Mouse (Mus musculus): ENCODE data around the gene Prr29. TPM values are rescaled to one million over a fixed set of nuclear protein-coding genes. Genes with fewer than 3 reads are reported as not detected.

Gene Prr29
- total and polyA plus RNA-seq, 3 experiments, result 0.61 TPM; not detected in 2

- Histone ChIP-seq H3K4me3 (ENCODE audit: control insufficient read depth in 1 of 2, insufficient read depth in 1 of 2, low read depth in 2 of 2, low read length in 2 of 2) (no peak overlapping the region), H3K4me1 (ENCODE audit: control insufficient read depth in 1 of 2, insufficient read depth in 2 of 2, low read length in 2 of 2) (peaks cover 0 to 24% of the 10 kb centered on the region in 2 experiments; a peak in 2 of 4 replicates), H3K27ac (ENCODE audit: control insufficient read depth, low read depth, low read length) (no peak overlapping the region), H3K36me3 (ENCODE audit: control insufficient read depth in 1 of 2, insufficient read depth in 2 of 2, low read length in 2 of 2) (peaks cover 0 to 12% of the 10 kb centered on the region in 2 experiments; a peak in 2 of 4 replicates), H3K79me2 (ENCODE audit: control insufficient read depth, insufficient read depth, low read length, poor library complexity) (no peaks in the 10 kb centered on the region), H3K9ac (ENCODE audit: control insufficient read depth, low read depth, low read length, poor library complexity, severe bottlenecking) (no peak overlapping the region), H3K9me3 (replicated peaks; ENCODE audit: insufficient read depth, low read length) (no peaks in the 10 kb centered on the region), H3K27me3 (ENCODE audit: control insufficient read depth in 1 of 2, insufficient read depth in 2 of 2, low read length in 2 of 2) (peaks cover 0 to 2% of the 10 kb centered on the region in 2 experiments; a peak in 2 of 4 replicates)
- peak; percentile 80 for DNase-seq (ENCODE audit: low read depth, low spot score)
- no peak for TF ChIP-seq POLR2AphosphoS5 (IDR thresholded peaks at IDR 0.05; ENCODE audit: borderline replicate concordance, low read depth, low read length)
- peak; percentile 78 for TF ChIP-seq MAX (IDR thresholded peaks at IDR 0.05; ENCODE audit: low read length)
- TF ChIP-seq ELF1 (IDR thresholded peaks at IDR 0.05; ENCODE audit: low read depth, low read length), result no peak
- TF ChIP-seq ZC3H11A (IDR thresholded peaks at IDR 0.05; ENCODE audit: low read depth, low read length), result peak; percentile 76
- no peak for TF ChIP-seq MAFK (IDR thresholded peaks at IDR 0.05; ENCODE audit: borderline replicate concordance, low read depth, low read length)
- no peak for TF ChIP-seq NRF1 (IDR thresholded peaks at IDR 0.05; ENCODE audit: insufficient read depth, low read depth, low read length, poor library complexity, severe bottlenecking)
- no peak for TF ChIP-seq NELFE (IDR thresholded peaks at IDR 0.05; ENCODE audit: low read depth, low read length)
- TF ChIP-seq GATA1 (IDR thresholded peaks at IDR 0.05; ENCODE audit: low read depth, low read length), result peak; percentile 42; the same call in 1 of the 2 replicates
- TF ChIP-seq UBTF (IDR thresholded peaks at IDR 0.05; ENCODE audit: borderline replicate concordance, insufficient read depth, low read depth, low read length), result no peak
- 0 out of 2 replicates have a peak, but pooled peaks have one; percentile 32 for TF ChIP-seq MXI1 (IDR thresholded peaks at IDR 0.05; ENCODE audit: low read depth, low read length)
- TF ChIP-seq RAD21 (IDR thresholded peaks at IDR 0.05; ENCODE audit: low read depth, low read length), result peak; percentile 79
- peak; percentile 98 for TF ChIP-seq SMC3 (IDR thresholded peaks at IDR 0.05; ENCODE audit: low read depth, low read length)
- 0 out of 2 replicates have a peak, but pooled peaks have one; percentile 15 for TF ChIP-seq TBP (IDR thresholded peaks at IDR 0.05; ENCODE audit: low read depth, low read length)
- TF ChIP-seq RCOR1 (IDR thresholded peaks at IDR 0.05; ENCODE audit: low read depth, low read length), result no peak
- peak; percentile 84 for TF ChIP-seq MYC (IDR thresholded peaks at IDR 0.05; ENCODE audit: low read depth, low read length)
- TF ChIP-seq CTCF (IDR thresholded peaks at IDR 0.05 in 2 of 3, conservative IDR thresholded peaks at IDR 0.05 in 1 of 3; ENCODE audit: control insufficient read depth in 1 of 3, insufficient read depth in 1 of 3, low read depth in 2 of 3, low read length in 3 of 3, poor library complexity in 1 of 3, severe bottlenecking in 1 of 3), result peak; percentile 35 to 99 (median 45)
Measured at GRCm38 (mm10) chr11:106329682-106330081, 35.6 kb upstream of the Prr29 start.

GRCm38 (mm10) chr11:106332458-106332857 lies 32.8 kb upstream of the Prr29 start:
- Histone ChIP-seq H3K27me3 (ENCODE audit: control insufficient read depth in 1 of 2, insufficient read depth in 2 of 2, low read length in 2 of 2) (peaks cover 0 to 4% of the 10 kb centered on the region in 2 experiments; a peak in 2 of 4 replicates), H3K36me3 (ENCODE audit: control insufficient read depth in 1 of 2, insufficient read depth in 2 of 2, low read length in 2 of 2) (no peaks in the 10 kb centered on the region), H3K27ac (ENCODE audit: control insufficient read depth, low read depth, low read length) (no peak overlapping the region), H3K4me3 (ENCODE audit: control insufficient read depth in 1 of 2, insufficient read depth in 1 of 2, low read depth in 2 of 2, low read length in 2 of 2) (no peak overlapping the region), H3K9ac (ENCODE audit: control insufficient read depth, low read depth, low read length, poor library complexity, severe bottlenecking) (no peak overlapping the region), H3K9me3 (replicated peaks; ENCODE audit: insufficient read depth, low read length) (no peaks in the 10 kb centered on the region), H3K79me2 (ENCODE audit: control insufficient read depth, insufficient read depth, low read length, poor library complexity) (no peaks in the 10 kb centered on the region), H3K4me1 (ENCODE audit: control insufficient read depth in 1 of 2, insufficient read depth in 2 of 2, low read length in 2 of 2) (peaks cover 0 to 8% of the 10 kb centered on the region in 2 experiments; a peak in 1 of 4 replicates)
- TF ChIP-seq CHD1 (IDR thresholded peaks at IDR 0.05; ENCODE audit: low read depth, low read length), result no peak
- no peak for TF ChIP-seq ELF1 (IDR thresholded peaks at IDR 0.05; ENCODE audit: low read depth, low read length)
- no peak for TF ChIP-seq TAL1 (IDR thresholded peaks at IDR 0.05; ENCODE audit: low read length)
- no peak for TF ChIP-seq MYC (IDR thresholded peaks at IDR 0.05; ENCODE audit: low read depth, low read length)
- no peak for TF ChIP-seq BHLHE40 (IDR thresholded peaks at IDR 0.05; ENCODE audit: borderline replicate concordance, low read depth, low read length)
- TF ChIP-seq POLR2A (IDR thresholded peaks at IDR 0.05; ENCODE audit: control insufficient read depth in 1 of 2, insufficient read depth in 1 of 2, low read depth in 1 of 2, low read length in 2 of 2, poor library complexity in 1 of 2), result no peak
- TF ChIP-seq ZKSCAN1 (IDR thresholded peaks at IDR 0.05; ENCODE audit: low read depth, low read length), result no peak
- no peak for TF ChIP-seq MAZ (IDR thresholded peaks at IDR 0.05; ENCODE audit: low read depth, low read length)
- no peak for TF ChIP-seq USF2 (IDR thresholded peaks at IDR 0.05; ENCODE audit: borderline replicate concordance in 1 of 2, insufficient read depth in 1 of 2, low read depth in 1 of 2, low read length in 2 of 2)
- TF ChIP-seq POLR2AphosphoS5 (IDR thresholded peaks at IDR 0.05; ENCODE audit: borderline replicate concordance, low read depth, low read length), result no peak
- TF ChIP-seq UBTF (IDR thresholded peaks at IDR 0.05; ENCODE audit: borderline replicate concordance, insufficient read depth, low read depth, low read length), result no peak
- TF ChIP-seq KAT2A (conservative IDR thresholded peaks at IDR 0.05; ENCODE audit: low read depth, low read length), result no peak
- TF ChIP-seq ZMIZ1 (IDR thresholded peaks at IDR 0.05; ENCODE audit: low read depth, low read length), result no peak
- no peak for TF ChIP-seq GABPA (IDR thresholded peaks at IDR 0.05; ENCODE audit: low read depth, low read length)
- no peak for TF ChIP-seq CHD2 (IDR thresholded peaks at IDR 0.05; ENCODE audit: low read length)
- no peak for TF ChIP-seq MXI1 (IDR thresholded peaks at IDR 0.05; ENCODE audit: low read depth, low read length)
- no peak for TF ChIP-seq SMC3 (IDR thresholded peaks at IDR 0.05; ENCODE audit: low read depth, low read length)
- no peak for TF ChIP-seq ZNF384 (IDR thresholded peaks at IDR 0.05; ENCODE audit: low read depth, low read length)
- TF ChIP-seq RCOR1 (IDR thresholded peaks at IDR 0.05; ENCODE audit: low read depth, low read length), result no peak
- DNase-seq (ENCODE audit: low read depth, low spot score), result no peak

All from MEL (cell line).